Mouse (Mus musculus): ENCODE results near the gene Cyp2f2. TPM values are rescaled to one million over a fixed set of nuclear protein-coding genes. Genes with fewer than 3 reads are reported as not detected.

The Cyp2f2 gene
- total and polyA plus RNA-seq, 2 experiments from 2014 or later: 0.05 TPM; not detected in 1

DNA sequence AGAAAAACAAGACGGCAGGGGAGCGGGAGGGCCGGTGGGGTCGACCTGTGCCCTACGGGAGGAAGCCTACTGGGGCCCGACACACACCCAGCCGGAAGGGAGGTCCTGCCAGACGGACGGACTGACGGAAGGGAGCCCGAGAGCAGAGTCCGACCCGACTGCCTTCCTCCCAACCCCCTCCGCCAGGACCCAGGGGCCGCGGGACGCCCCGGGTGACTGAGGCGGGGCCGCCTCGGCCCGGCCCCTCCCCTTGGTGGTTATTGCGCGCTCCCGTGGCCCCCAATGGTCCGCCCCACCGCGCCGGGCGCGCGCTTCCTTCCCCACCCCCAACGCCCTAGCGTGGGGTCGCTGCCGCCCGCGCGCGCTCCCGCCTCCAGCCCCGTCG, 46.5 kb downstream of the Cyp2f2 start:
- WGBS: 0% methylated on average over 24 of the region's 43 CpGs
- ATAC-seq (ENCODE audit: insufficient read depth, low read depth): peak; percentile 81
- DNase-seq (ENCODE audit: low spot score): peak; percentile 81
- H3K27me3 ChIP-seq (ENCODE audit: control insufficient read depth, insufficient read depth, low read length): no peaks in the 10 kb centered on the region
- no peaks in the 10 kb centered on the region for H3K9me3 ChIP-seq (replicated peaks; ENCODE audit: control insufficient read depth, low read length)
- H3K4me2 ChIP-seq (ENCODE audit: low read depth, low read length): peak overlapping the region; percentile 93
- peak overlapping the region; percentile 95 for H3K27ac ChIP-seq (ENCODE audit: low read depth)
- H3K4me3 ChIP-seq (ENCODE audit: low read depth, low read length): peak overlapping the region; percentile 64
- H3K9ac ChIP-seq (replicated peaks; ENCODE audit: low read depth, low read length): peak overlapping the region; percentile 74
- peaks cover 15% of the 10 kb centered on the region for H3K36me3 ChIP-seq (replicated peaks; ENCODE audit: control insufficient read depth, insufficient read depth, low read length)
- H3K4me1 ChIP-seq (ENCODE audit: control insufficient read depth, insufficient read depth): peaks cover 31% of the 10 kb centered on the region
- TF ChIP-seq CTCF (IDR thresholded peaks at IDR 0.05; ENCODE audit: low read depth) (no peak), EP300 (IDR thresholded peaks at IDR 0.05; ENCODE audit: low read depth) (0 out of 2 replicates have a peak, but pooled peaks have one; percentile 32)

DNA sequence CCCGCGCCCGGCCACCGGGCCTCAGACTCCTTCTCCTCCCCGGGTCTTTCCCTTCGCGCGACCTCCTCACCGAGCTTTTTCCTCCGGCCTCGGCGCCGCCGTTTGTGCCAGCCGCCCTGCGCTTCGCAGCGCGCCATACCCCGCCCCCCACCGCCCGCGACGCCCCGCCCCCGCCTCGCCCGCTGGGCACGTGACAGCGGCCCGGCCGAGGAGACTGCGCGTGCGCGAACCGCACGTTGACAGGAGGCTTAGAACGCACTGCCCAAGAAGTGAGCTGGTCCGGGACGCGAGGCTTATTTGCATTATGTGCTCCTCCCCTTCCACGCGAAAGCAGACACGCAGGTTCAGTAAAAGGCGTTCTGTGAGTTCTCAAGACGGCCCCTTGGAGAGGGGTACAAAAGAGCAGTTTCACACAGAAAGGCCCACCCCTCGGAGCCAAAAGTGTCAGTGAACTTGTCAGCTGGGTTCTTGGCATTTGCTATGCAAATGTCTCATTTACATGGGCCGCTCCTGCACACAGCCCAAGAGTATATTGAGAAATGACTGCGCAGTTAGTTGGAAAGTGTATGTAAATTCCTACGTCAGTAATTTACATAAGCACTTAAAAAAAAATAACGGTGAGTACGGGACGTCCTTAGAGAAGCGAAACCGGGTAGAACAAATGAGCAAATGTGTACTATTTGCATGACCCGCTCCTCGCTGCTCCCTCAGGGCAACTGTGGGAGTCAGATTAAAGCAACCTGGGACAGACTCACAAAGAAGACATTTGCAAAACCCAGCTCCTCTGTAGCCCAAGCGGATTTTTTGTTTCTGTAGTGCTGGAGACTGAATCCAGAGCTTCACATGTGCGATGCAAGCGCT, 47.1 kb downstream of the Cyp2f2 start, which contains the start of gene Egln2:
Gene Egln2 (minus strand): TSS at position 189 of the 861 bp plus-strand sequence.
- no peaks in the 10 kb centered on the region for H3K9me3 ChIP-seq (replicated peaks; ENCODE audit: control insufficient read depth, low read length)
- peak within 1 kb of the TSS; percentile 74 for H3K9ac ChIP-seq (replicated peaks; ENCODE audit: low read depth, low read length)
- peaks cover 31% of the 10 kb centered on the region for H3K4me1 ChIP-seq (ENCODE audit: control insufficient read depth, insufficient read depth)
- peak within 1 kb of the TSS; percentile 64 for H3K4me3 ChIP-seq (ENCODE audit: low read depth, low read length)
- peak within 1 kb of the TSS; percentile 93 for H3K4me2 ChIP-seq (ENCODE audit: low read depth, low read length)
- WGBS: under 1% methylated on average over 60 of the region's 61 CpGs
- TF ChIP-seq CTCF (IDR thresholded peaks at IDR 0.05; ENCODE audit: low read depth): no peak
- 0 out of 2 replicates have a peak, but pooled peaks have one; percentile 47 for TF ChIP-seq EP300 (IDR thresholded peaks at IDR 0.05; ENCODE audit: low read depth)
- DNase-seq (ENCODE audit: low spot score) (peak; percentile 94), ATAC-seq (ENCODE audit: insufficient read depth, low read depth) (peak; percentile 87)
- H3K27ac ChIP-seq (ENCODE audit: low read depth): peak within 1 kb of the TSS; percentile 95
- H3K27me3 ChIP-seq (ENCODE audit: control insufficient read depth, insufficient read depth, low read length): no peaks in the 10 kb centered on the region
- H3K36me3 ChIP-seq (replicated peaks; ENCODE audit: control insufficient read depth, insufficient read depth, low read length): peaks cover 21% of the 10 kb centered on the region

DNA sequence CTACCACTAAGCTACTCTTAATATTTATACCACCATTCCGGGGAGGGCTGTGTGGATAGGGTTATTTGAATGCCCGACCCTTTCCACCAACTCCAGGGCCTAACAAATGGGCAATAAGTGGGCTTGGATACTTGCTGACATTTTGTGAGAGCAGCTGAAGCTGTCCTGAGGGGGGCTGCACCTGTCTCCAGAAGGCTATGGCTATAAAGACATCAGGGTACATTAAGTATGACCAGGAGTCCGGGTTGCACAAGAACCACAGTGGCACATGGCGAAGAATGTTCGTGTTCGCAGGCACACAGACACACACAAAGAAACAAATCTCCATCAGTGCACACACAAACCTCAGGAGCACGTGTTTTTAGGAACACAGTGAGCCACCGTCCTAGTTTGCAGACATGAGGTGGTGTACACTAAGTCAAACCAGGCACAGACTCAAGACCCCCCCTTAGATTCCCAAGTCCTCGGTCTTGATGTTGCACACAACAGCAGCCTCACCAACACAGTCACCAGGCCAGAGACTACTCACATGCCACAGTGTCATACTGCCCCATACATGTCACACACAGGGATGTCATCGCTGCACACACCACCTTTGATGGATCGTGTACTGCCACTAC, 47.9 kb downstream of the Cyp2f2 start:
- DNase-seq (ENCODE audit: low spot score): no peak
- H3K4me1 ChIP-seq (ENCODE audit: control insufficient read depth, insufficient read depth): peaks cover 31% of the 10 kb centered on the region
- peak overlapping the region; percentile 93 for H3K4me2 ChIP-seq (ENCODE audit: low read depth, low read length)
- WGBS: 71% methylated on average over 11 of the region's 11 CpGs
- no peak for TF ChIP-seq CTCF (IDR thresholded peaks at IDR 0.05; ENCODE audit: low read depth)
- no peaks in the 10 kb centered on the region for H3K27me3 ChIP-seq (ENCODE audit: control insufficient read depth, insufficient read depth, low read length)
- no peak for ATAC-seq (ENCODE audit: insufficient read depth, low read depth)
- peak overlapping the region; percentile 64 for H3K4me3 ChIP-seq (ENCODE audit: low read depth, low read length)
- H3K36me3 ChIP-seq (replicated peaks; ENCODE audit: control insufficient read depth, insufficient read depth, low read length): peaks cover 29% of the 10 kb centered on the region
- peak overlapping the region; percentile 95 for H3K27ac ChIP-seq (ENCODE audit: low read depth)
- peak overlapping the region; percentile 74 for H3K9ac ChIP-seq (replicated peaks; ENCODE audit: low read depth, low read length)
- no peaks in the 10 kb centered on the region for H3K9me3 ChIP-seq (replicated peaks; ENCODE audit: control insufficient read depth, low read length)

GRCm38 (mm10) chr7:27168371-27168770, 48.7 kb downstream of the Cyp2f2 start:
- Histone ChIP-seq H3K9ac (replicated peaks; ENCODE audit: low read depth, low read length) (no peak overlapping the region), H3K4me2 (ENCODE audit: low read depth, low read length) (no peak overlapping the region), H3K27me3 (ENCODE audit: control insufficient read depth, insufficient read depth, low read length) (no peaks in the 10 kb centered on the region), H3K9me3 (replicated peaks; ENCODE audit: control insufficient read depth, low read length) (no peaks in the 10 kb centered on the region), H3K36me3 (replicated peaks; ENCODE audit: control insufficient read depth, insufficient read depth, low read length) (peaks cover 37% of the 10 kb centered on the region), H3K27ac (ENCODE audit: low read depth) (no peak overlapping the region), H3K4me1 (ENCODE audit: control insufficient read depth, insufficient read depth) (peaks cover 24% of the 10 kb centered on the region), H3K4me3 (ENCODE audit: low read depth, low read length) (no peak overlapping the region)
- TF ChIP-seq EP300 (IDR thresholded peaks at IDR 0.05; ENCODE audit: low read depth): no peak
- no peak for TF ChIP-seq CTCF (IDR thresholded peaks at IDR 0.05; ENCODE audit: low read depth)
- 88% methylated on average over 5 of the region's 5 CpGs for WGBS
- ATAC-seq (ENCODE audit: insufficient read depth, low read depth) (no peak), DNase-seq (ENCODE audit: low spot score) (no peak)

DNA sequence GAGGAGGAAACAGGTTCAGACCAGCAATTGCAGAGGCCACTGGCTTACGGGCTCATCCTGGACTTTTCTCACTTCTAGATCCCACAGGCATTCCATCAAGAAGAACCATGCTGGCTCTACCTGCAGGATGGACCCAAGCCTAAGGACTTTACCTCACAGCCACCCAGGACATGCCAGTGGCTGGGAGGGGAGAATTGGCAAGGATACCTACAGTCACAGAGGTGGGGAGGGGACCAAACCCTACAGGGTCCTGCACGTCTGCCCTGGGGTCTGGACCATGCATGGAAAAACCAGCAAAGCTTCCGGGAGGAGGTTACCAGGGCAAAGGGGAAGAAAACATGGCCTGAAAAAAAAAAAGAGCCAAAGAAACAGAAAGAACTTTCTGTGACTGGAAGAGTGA, 51.3 kb downstream of the Cyp2f2 start:
- TF ChIP-seq CTCF (IDR thresholded peaks at IDR 0.05; ENCODE audit: low read depth) (no peak), EP300 (IDR thresholded peaks at IDR 0.05; ENCODE audit: low read depth) (no peak)
- Histone ChIP-seq H3K9ac (replicated peaks; ENCODE audit: low read depth, low read length) (no peak overlapping the region), H3K4me2 (ENCODE audit: low read depth, low read length) (no peak overlapping the region), H3K36me3 (replicated peaks; ENCODE audit: control insufficient read depth, insufficient read depth, low read length) (peaks cover 38% of the 10 kb centered on the region), H3K4me1 (ENCODE audit: control insufficient read depth, insufficient read depth) (no peaks in the 10 kb centered on the region), H3K27ac (ENCODE audit: low read depth) (no peak overlapping the region), H3K9me3 (replicated peaks; ENCODE audit: control insufficient read depth, low read length) (no peaks in the 10 kb centered on the region), H3K27me3 (ENCODE audit: control insufficient read depth, insufficient read depth, low read length) (no peaks in the 10 kb centered on the region), H3K4me3 (ENCODE audit: low read depth, low read length) (no peak overlapping the region)
- no peak for ATAC-seq (ENCODE audit: insufficient read depth, low read depth)
- 89% methylated on average over 3 of the region's 3 CpGs for WGBS
- DNase-seq (ENCODE audit: low spot score): no peak

Measured in heart, postnatal 0 days (tissue).